Mouse (Mus musculus): ENCODE measurements around the gene Hddc3. TPM values are rescaled to one million over a fixed set of nuclear protein-coding genes. Genes with fewer than 3 reads are reported as not detected.
"Not testable (repeated sequence)": the region's sequence is repeated elsewhere in the genome, so short reads cannot be mapped to it uniquely, and the experiment has no call there.

Gene Hddc3
- total RNA-seq, 2 experiments from 2014 or later, result 45.5 to 46.6 TPM

- peak overlapping the region; percentile 36; the same call in 1 of the 2 replicates for H3K27ac ChIP-seq
- no peak for DNase-seq (ENCODE audit: low spot score in 2 of 2)
- H3K4me3 ChIP-seq, result no peak overlapping the region
- TF ChIP-seq CTCF (conservative IDR thresholded peaks at IDR 0.05), result no peak
These were observed 24.2 kb upstream of the Hddc3 start for GRCm38 (mm10) chr7:80318670-80319069.

- DNase-seq (ENCODE audit: low spot score in 2 of 2), result no peak
- TF ChIP-seq CTCF (conservative IDR thresholded peaks at IDR 0.05), result no peak
- no peak overlapping the region for H3K27ac ChIP-seq
- no peak overlapping the region for H3K4me3 ChIP-seq
These were observed 22.9 kb upstream of the Hddc3 start for GRCm38 (mm10) chr7:80319846-80320496.

DNA sequence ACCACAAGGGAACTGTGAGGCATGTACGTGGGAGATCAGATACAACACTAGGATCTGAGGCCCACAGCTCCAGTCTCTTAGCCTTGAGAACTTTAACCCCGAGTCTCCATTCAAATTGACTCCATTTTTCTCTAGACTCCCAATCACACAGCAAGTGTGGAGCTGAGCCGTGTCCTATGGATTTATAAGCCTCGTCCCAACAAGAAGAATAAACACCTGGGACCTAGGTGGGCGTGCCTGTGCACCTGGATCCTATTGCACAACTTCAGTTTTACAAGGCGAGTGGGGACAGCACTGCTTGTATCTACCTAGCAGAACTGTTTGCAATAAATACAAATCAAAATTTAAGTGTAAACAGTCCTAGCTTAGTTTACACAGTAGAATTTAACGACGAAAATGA is 19.6 kb upstream of the Hddc3 start:
- Histone ChIP-seq H3K27ac (peak overlapping the region; percentile 97), H3K4me3 (peak overlapping the region; percentile 69)
- TF ChIP-seq CTCF (conservative IDR thresholded peaks at IDR 0.05), result no peak
- DNase-seq (ENCODE audit: low spot score in 2 of 2), result no peak

DNA sequence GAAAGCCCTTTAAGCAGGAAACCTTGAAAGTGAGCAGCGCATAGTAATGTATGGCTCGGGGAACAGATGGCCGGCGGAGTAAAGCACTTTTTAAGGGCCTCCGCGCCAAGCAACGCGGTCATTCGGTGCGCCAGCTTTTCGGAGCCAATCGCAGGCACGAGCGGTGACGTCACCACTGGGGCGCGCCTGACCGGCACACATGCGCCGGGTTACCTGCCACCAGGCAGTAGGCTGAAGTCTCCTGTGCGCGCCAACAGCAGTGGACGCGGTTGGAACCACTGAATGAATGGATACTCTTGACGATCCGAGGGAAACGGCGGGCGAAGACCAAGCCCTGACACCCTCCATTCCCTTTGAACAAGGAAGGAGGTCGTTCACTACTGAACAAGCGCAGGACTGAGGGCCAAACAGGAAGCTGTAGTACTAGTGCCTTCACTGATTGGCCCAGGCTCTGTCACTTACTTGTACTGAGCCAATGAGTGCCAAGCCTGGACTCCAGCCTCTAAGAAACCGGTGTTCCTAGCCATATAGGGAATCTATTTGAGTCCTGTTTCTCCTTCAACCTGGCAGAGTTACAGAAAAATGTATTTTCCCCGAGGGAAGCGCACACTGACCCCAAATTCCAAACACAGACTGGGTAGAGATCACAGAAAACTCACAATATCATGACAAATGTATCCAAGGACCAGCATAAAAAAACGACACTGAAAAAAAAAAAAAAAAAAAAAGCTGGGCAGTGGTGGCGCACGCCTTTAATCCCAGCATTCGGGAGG is 18.7 kb upstream of the Hddc3 start, which contains the start of gene Rccd1:
TSS of gene Rccd1 (minus strand) at position 412 of the 773 bp plus-strand sequence.
- DNase-seq (ENCODE audit: low spot score in 2 of 2), result peak; percentile 94 to 95
- Histone ChIP-seq H3K4me3 (peak within 1 kb of the TSS; percentile 69), H3K27ac (peak within 1 kb of the TSS; percentile 97)
- TF ChIP-seq CTCF (conservative IDR thresholded peaks at IDR 0.05), result no peak

DNA sequence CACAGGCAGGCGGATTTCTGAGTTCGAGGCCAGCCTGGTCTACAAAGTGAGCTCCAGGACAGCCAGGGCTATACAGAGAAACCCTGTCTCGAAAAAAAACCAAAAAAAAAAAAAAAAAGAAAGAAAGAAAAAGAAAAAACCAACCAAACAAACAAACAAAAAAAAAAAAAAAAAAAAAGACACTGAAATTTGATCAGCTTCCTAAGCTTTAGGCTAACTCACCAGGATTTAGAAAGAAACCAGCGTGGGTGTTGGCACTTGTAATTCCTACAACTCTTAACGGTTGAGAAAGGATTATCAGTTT is 18.1 kb upstream of the Hddc3 start:
- H3K27ac ChIP-seq, result peak overlapping the region; percentile 97
- not testable (repeated sequence) for DNase-seq (ENCODE audit: low spot score in 2 of 2); H3K4me3 ChIP-seq

DNA sequence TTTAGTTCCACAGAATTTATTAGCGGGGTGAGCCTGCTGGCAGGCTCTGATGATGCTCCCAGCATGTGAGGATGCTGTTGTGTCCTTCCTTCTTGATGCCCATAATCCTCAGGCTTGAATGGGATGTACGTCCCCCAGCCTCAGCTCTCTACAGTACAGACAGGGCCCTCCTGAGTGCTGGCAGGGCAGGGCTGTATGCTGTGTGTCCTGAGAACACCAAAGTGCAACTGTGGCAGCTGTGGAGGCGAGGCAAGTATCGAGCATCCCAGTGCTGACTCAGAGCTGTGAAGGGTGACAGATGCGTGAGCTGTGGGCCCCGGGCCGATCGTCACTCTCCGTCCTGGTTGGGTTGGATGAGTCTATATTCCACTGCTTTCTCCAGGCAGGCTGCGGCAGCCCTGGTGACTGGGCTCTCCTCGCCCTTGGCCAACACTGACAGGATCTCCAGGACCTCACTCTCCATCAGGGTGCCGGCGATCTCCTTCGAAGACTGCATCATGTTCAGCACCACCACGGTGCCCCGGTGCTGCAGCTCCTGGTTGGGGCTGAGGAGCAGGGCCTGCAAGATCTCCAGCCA is 17.5 kb upstream of the Hddc3 start:
- no peak for TF ChIP-seq CTCF (conservative IDR thresholded peaks at IDR 0.05)
- peak overlapping the region; percentile 97 for H3K27ac ChIP-seq
- no peak overlapping the region for H3K4me3 ChIP-seq
- DNase-seq (ENCODE audit: low spot score in 2 of 2), result no peak

GRCm38 (mm10) chr7:80326076-80326475 is 16.8 kb upstream of the Hddc3 start:
- no peak for DNase-seq (ENCODE audit: low spot score in 2 of 2)
- H3K27ac ChIP-seq, result no peak overlapping the region
- H3K4me3 ChIP-seq, result no peak overlapping the region
- TF ChIP-seq CTCF (conservative IDR thresholded peaks at IDR 0.05), result no peak

DNA sequence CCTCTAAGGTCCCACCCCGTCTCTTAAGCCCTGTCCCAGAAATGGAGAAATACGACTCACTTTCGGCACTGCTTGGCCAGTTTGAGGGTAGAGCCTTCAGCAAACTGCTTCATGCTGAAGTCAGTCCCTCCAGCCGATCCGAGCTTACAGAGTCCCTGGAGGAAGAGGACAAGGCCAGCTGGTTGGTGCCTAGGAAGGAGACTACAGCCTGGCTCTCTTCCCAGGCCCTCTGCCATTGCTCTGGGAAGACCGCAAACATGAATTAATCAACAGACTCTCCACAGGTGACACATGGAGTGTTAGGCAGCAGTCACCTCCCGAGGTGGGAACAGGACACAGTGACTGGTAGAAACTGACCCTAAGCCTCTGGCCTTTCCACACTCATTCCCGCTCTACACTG is 12.6 kb upstream of the Hddc3 start:
- H3K27ac ChIP-seq, result no peak overlapping the region
- TF ChIP-seq CTCF (conservative IDR thresholded peaks at IDR 0.05), result no peak
- no peak overlapping the region for H3K4me3 ChIP-seq
- no peak for DNase-seq (ENCODE audit: low spot score in 2 of 2)

- TF ChIP-seq CTCF (conservative IDR thresholded peaks at IDR 0.05), result no peak
- no peak for DNase-seq (ENCODE audit: low spot score in 2 of 2)
- Histone ChIP-seq H3K4me3 (no peak overlapping the region), H3K27ac (peak overlapping the region; percentile 25; the same call in 1 of the 2 replicates)
These were observed 11.5 kb upstream of the Hddc3 start for GRCm38 (mm10) chr7:80331433-80331832.

DNA sequence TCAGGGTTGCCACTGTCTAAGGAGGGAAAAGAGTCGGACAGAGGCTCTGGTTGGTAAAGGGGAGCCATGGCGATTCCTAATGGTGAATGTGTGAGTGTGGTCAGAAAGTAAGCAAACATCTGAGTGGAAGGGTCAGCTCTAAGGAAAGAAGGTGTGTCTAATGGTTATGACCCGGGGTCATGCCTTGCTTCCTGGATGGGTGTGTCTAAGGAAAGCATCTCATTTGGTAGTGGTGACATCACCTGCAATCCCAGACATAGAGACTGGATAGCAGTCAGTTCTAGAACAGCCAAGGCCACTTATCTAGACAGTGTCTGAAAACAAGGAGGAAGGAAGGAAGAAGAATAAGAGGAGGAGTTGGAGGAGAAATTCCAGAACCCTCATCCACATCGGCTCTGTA is 8.1 kb upstream of the Hddc3 start:
- Histone ChIP-seq H3K27ac (no peak overlapping the region), H3K4me3 (no peak overlapping the region)
- TF ChIP-seq CTCF (conservative IDR thresholded peaks at IDR 0.05), result no peak
- DNase-seq (ENCODE audit: low spot score in 2 of 2), result no peak

DNA sequence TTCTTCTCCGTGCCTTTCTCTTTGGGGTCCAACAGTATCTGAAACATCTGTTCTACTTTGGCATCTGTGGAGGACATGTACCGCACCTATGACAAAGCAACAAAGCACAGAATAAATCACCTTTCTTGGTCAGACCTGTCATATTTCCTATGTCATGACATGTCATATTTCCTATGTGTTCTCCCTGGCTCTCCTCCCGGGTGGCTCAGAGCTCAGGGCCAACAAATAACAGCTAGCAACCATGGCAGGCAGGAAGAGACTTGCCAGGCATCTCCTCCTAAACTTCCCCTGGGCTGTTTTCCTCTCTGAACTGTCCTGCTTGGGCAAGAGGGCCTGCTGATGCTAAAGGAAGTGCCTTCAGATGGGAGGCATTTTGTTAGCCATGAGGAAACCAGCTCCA is 6.0 kb upstream of the Hddc3 start:
- Histone ChIP-seq H3K27ac (no peak overlapping the region), H3K4me3 (no peak overlapping the region)
- no peak for TF ChIP-seq CTCF (conservative IDR thresholded peaks at IDR 0.05)
- DNase-seq (ENCODE audit: low spot score in 2 of 2), result no peak

DNA sequence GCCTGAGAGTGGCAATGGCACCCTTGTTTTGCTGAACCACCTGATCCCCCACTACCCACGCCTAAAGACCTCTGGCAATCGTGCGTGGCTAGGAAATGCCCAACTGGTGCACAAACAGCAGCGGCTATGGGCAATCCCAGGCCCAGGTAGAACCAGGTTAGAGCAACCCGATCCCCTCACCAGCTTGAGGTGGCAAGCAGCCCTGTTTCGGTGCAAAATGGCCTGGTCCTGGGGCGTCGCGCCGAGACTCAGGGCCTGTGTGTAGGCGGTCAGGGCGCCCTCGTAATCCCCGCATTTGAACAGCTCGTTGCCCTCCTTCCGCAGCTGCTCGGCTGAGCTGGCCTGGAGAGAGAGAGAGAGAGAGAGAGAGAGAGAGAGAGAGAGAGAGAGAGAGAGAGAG is 3.5 kb upstream of the Hddc3 start:
- DNase-seq (ENCODE audit: low spot score in 2 of 2), result no peak
- Histone ChIP-seq H3K27ac (peak overlapping the region; percentile 91), H3K4me3 (peak overlapping the region; percentile 75)
- TF ChIP-seq CTCF (conservative IDR thresholded peaks at IDR 0.05), result no peak

- TF ChIP-seq CTCF (conservative IDR thresholded peaks at IDR 0.05), result peak; percentile 92; the same call in 1 of the 2 replicates
- peak; percentile 97 to 99 for DNase-seq (ENCODE audit: low spot score in 2 of 2)
- peak overlapping the region; percentile 75 for H3K4me3 ChIP-seq
- H3K27ac ChIP-seq, result peak overlapping the region; percentile 91
These were observed 2.9 kb upstream of the Hddc3 start for GRCm38 (mm10) chr7:80339793-80340628.
